Comparison of ENCODE assay signal across 17 mouse cellular contexts in the genomic region with DNA sequence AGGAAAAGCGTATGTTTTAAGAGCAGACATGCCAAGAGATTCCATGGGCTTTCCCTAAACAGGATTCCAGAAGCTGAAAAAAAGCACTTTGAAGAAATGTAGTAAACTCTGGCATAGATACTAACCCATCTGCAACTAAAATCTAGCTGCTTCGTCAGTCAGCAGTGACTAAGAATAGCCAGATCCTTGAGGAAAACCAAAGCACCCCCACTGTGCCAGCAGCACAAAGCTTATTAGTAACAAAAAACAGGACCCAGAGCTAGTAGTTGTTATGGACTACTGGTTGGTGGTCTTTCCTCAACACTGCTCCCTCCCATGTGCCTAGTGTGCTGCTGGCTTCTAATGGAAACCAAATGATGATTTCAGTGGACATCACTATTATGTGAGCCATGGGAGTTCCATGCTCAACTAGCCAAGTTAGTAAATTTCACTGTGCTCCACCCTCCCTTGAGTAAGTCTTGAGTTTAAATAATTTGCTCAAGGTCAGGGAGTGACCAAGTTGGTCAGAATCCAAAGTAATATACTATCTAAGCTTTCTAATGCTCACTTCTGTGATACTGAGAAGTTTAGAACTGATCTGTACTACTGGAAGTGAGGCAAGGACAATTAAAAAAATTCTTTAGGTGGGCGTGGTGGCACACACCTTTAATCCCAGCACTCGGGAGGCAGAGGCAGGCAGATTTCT. TPM values are rescaled to one million over a fixed set of nuclear protein-coding genes. Genes with fewer than 3 reads are reported as not detected.
DNase-seq lines count a peak whose midpoint lies in the region; ATAC-seq and TF ChIP-seq lines count a peak whose summit lies in the region.
"Had no signal": no experiment of that assay in that cellular context is flagged by ENCODE, and none has a peak within 500 bp of the region (broad histone marks: within the 10 kb centered on the region; RNA-seq: fewer than 3 reads in every experiment).

No protein-coding gene starts in this region.

- no peaks in the 10 kb centered on the region for H3K9me3 ChIP-seq in hindbrain, embryonic 15.5 days
- H3K9me3 ChIP-seq in hindbrain, embryonic 11.5 days (ENCODE audit: control insufficient read depth, low read length) = no peaks in the 10 kb centered on the region
- H3K9me3 ChIP-seq in liver, embryonic 15.5 days (replicated peaks) = no peaks in the 10 kb centered on the region
- H3K9me3 ChIP-seq in liver, embryonic 11.5 days (ENCODE audit: control insufficient read depth, low read length) = no peaks in the 10 kb centered on the region
- H3K9me3 ChIP-seq: embryonic facial prominence, embryonic 15.5 days; forebrain, embryonic 12.5 days; liver, embryonic 13.5 days had no signal

- peak in 1 of 2 experiments; percentile 59 for DNase-seq in cerebellum, adult 2 months
- no peak for DNase-seq in cerebellum, adult 11-12 months
- no peak for DNase-seq in hindbrain, embryonic 11.5 days (ENCODE audit: low spot score)
- no peak for DNase-seq in liver, embryonic 11.5 days (ENCODE audit: low spot score)
- no peak for DNase-seq in gastrocnemius, adult 8-10 months (ENCODE audit: low spot score in 2 of 2)
- DNase-seq: adrenal gland, adult 8-10 months; gastrocnemius, postnatal 10 days; layer of hippocampus, adult 9-11 months; liver, embryonic 13.5 days; lung, postnatal 14 days; right cerebral cortex, postnatal 14 days had no signal

- TF ChIP-seq POLR2A in cerebellum, adult 2 months (IDR thresholded peaks at IDR 0.05; ENCODE audit: borderline replicate concordance, insufficient read depth, low read length) = no peak
- TF ChIP-seq POLR2A in myocyte (IDR thresholded peaks at IDR 0.05; ENCODE audit: insufficient read length, low read depth) = no peak

- WGBS in cerebellum, adult 2 months = 53% methylated on average over 4 of the region's 4 CpGs
- 79% methylated on average over 4 of the region's 4 CpGs for WGBS in hindbrain, embryonic 15.5 days
- 90% methylated on average over 4 of the region's 4 CpGs for WGBS in hindbrain, embryonic 11.5 days
- 70% methylated on average over 4 of the region's 4 CpGs for WGBS in liver, embryonic 15.5 days (ENCODE audit: insufficient replicate concordance)
- WGBS in liver, embryonic 11.5 days = 86% methylated on average over 4 of the region's 4 CpGs

- no peaks in the 10 kb centered on the region for H3K27me3 ChIP-seq in cerebellum, adult 2 months (ENCODE audit: control insufficient read depth, insufficient read depth, low read length)
- no peaks in the 10 kb centered on the region for H3K27me3 ChIP-seq in hindbrain, embryonic 15.5 days
- no peaks in the 10 kb centered on the region for H3K27me3 ChIP-seq in hindbrain, embryonic 11.5 days (ENCODE audit: control insufficient read depth, insufficient read depth, low read length)
- H3K27me3 ChIP-seq in liver, embryonic 15.5 days = no peaks in the 10 kb centered on the region
- no peaks in the 10 kb centered on the region for H3K27me3 ChIP-seq in liver, embryonic 11.5 days (replicated peaks; ENCODE audit: control insufficient read depth, insufficient read depth, low read length)
- H3K27me3 ChIP-seq in myocyte (ENCODE audit: control insufficient read depth, insufficient read depth, insufficient read length) = no peaks in the 10 kb centered on the region
- H3K27me3 ChIP-seq: embryonic facial prominence, embryonic 15.5 days; forebrain, embryonic 12.5 days; liver, embryonic 13.5 days had no signal

- H3K79me2 ChIP-seq in myocyte (ENCODE audit: control insufficient read depth, insufficient read depth) = peaks cover 91% of the 10 kb centered on the region

- H3K36me3 ChIP-seq in hindbrain, embryonic 15.5 days = peaks cover 14% of the 10 kb centered on the region; the same call in 1 of the 2 replicates
- no peaks in the 10 kb centered on the region for H3K36me3 ChIP-seq in hindbrain, embryonic 11.5 days (ENCODE audit: control insufficient read depth, insufficient read depth, low read length)
- H3K36me3 ChIP-seq in liver, embryonic 15.5 days (replicated peaks) = peaks cover 37% of the 10 kb centered on the region
- peaks cover 11% of the 10 kb centered on the region for H3K36me3 ChIP-seq in liver, embryonic 11.5 days (ENCODE audit: control insufficient read depth, insufficient read depth, low read length)
- peaks cover 28% of the 10 kb centered on the region for H3K36me3 ChIP-seq in myocyte (ENCODE audit: control insufficient read depth, insufficient read depth)

- H3K4me2 ChIP-seq in hindbrain, embryonic 15.5 days = no peak overlapping the region
- H3K4me2 ChIP-seq in hindbrain, embryonic 11.5 days (replicated peaks; ENCODE audit: low read depth, low read length) = no peak overlapping the region
- H3K4me2 ChIP-seq in liver, embryonic 15.5 days = no peak overlapping the region
- no peak overlapping the region for H3K4me2 ChIP-seq in liver, embryonic 11.5 days
- peak overlapping the region; percentile 18 for H3K4me2 ChIP-seq in myocyte (ENCODE audit: low read depth)
- H3K4me2 ChIP-seq: embryonic facial prominence, embryonic 15.5 days; forebrain, embryonic 12.5 days; heart, embryonic 11.5 days; liver, embryonic 13.5 days had no signal

- no peak overlapping the region for H3K9ac ChIP-seq in hindbrain, embryonic 15.5 days
- no peak overlapping the region for H3K9ac ChIP-seq in hindbrain, embryonic 11.5 days (ENCODE audit: low read depth, low read length)
- H3K9ac ChIP-seq in liver, embryonic 15.5 days = no peak overlapping the region
- H3K9ac ChIP-seq in liver, embryonic 11.5 days (ENCODE audit: low read depth, low read length) = no peak overlapping the region
- H3K9ac ChIP-seq: embryonic facial prominence, embryonic 15.5 days; forebrain, embryonic 12.5 days; liver, embryonic 13.5 days had no signal

- peak overlapping the region; percentile 79; the same call in 1 of the 2 replicates for H3K27ac ChIP-seq in cerebellum, adult 2 months (ENCODE audit: insufficient read depth, low read length)
- 0 out of 2 replicates have a peak overlapping the region, but pooled peaks have one; percentile 30 for H3K27ac ChIP-seq in hindbrain, embryonic 15.5 days (replicated peaks)
- no peak overlapping the region for H3K27ac ChIP-seq in hindbrain, embryonic 11.5 days (ENCODE audit: low read depth, low read length)
- 0 out of 2 replicates have a peak overlapping the region, but pooled peaks have one; percentile 9 for H3K27ac ChIP-seq in liver, embryonic 15.5 days (replicated peaks)
- no peak overlapping the region for H3K27ac ChIP-seq in liver, embryonic 11.5 days (ENCODE audit: low read depth, low read length)
- H3K27ac ChIP-seq: embryonic facial prominence, embryonic 15.5 days had no signal

- ATAC-seq in hindbrain, embryonic 15.5 days (ENCODE audit: low FRiP score, low read depth) = no peak
- ATAC-seq in hindbrain, embryonic 11.5 days (ENCODE audit: low FRiP score) = no peak
- no peak for ATAC-seq in liver, embryonic 15.5 days (ENCODE audit: insufficient read depth)
- ATAC-seq in liver, embryonic 11.5 days (replicated peaks; ENCODE audit: low FRiP score) = no peak

- H3K4me3 ChIP-seq in cerebellum, adult 2 months (replicated peaks; ENCODE audit: insufficient read depth, low read depth, low read length) = no peak overlapping the region
- no peak overlapping the region for H3K4me3 ChIP-seq in hindbrain, embryonic 15.5 days
- H3K4me3 ChIP-seq in hindbrain, embryonic 11.5 days (ENCODE audit: low read depth, low read length) = no peak overlapping the region
- H3K4me3 ChIP-seq in liver, embryonic 15.5 days (replicated peaks) = no peak overlapping the region
- no peak overlapping the region for H3K4me3 ChIP-seq in liver, embryonic 11.5 days (ENCODE audit: low read depth, low read length)
- H3K4me3 ChIP-seq in myocyte = no peak overlapping the region
- H3K4me3 ChIP-seq: embryonic facial prominence, embryonic 15.5 days; forebrain, embryonic 12.5 days; liver, embryonic 13.5 days had no signal

- H3ac ChIP-seq in myocyte (ENCODE audit: control insufficient read depth, insufficient read length) = no peak overlapping the region

- TF ChIP-seq CTCF in cerebellum, adult 2 months (IDR thresholded peaks at IDR 0.05; ENCODE audit: borderline replicate concordance, insufficient read depth, low read depth, low read length) = no peak

- H3K4me1 ChIP-seq in cerebellum, adult 2 months (ENCODE audit: control insufficient read depth, insufficient read depth, low read length) = peaks cover 16% of the 10 kb centered on the region
- peaks cover 30% of the 10 kb centered on the region for H3K4me1 ChIP-seq in hindbrain, embryonic 15.5 days (replicated peaks)
- no peaks in the 10 kb centered on the region for H3K4me1 ChIP-seq in hindbrain, embryonic 11.5 days (replicated peaks; ENCODE audit: control insufficient read depth, insufficient read depth, low read length)
- peaks cover 18% of the 10 kb centered on the region; the same call in 1 of the 2 replicates for H3K4me1 ChIP-seq in liver, embryonic 15.5 days (replicated peaks)
- peaks cover 5% of the 10 kb centered on the region; the same call in 1 of the 2 replicates for H3K4me1 ChIP-seq in liver, embryonic 11.5 days (replicated peaks; ENCODE audit: control insufficient read depth, insufficient read depth, low read length)

RNA-seq across cellular contexts. Expression of gene Nkiras2, which starts 14.6 kb away (rescaled TPM):
- 27.5 and 27.6 TPM in 2 replicates for polyA plus RNA-seq in cerebellum, adult 2 months (2012; rRNA removed)
- polyA plus RNA-seq in hindbrain, embryonic 15.5 days (2015; fragmentation: Nextera tagmentation; extraction: Ambion mirVana) = 96.2 and 104 TPM in 2 replicates
- 108 and 109 TPM in 2 replicates for polyA plus RNA-seq in hindbrain, embryonic 11.5 days (2014; fragmentation: Nextera tagmentation; extraction: Ambion mirVana)
- polyA plus RNA-seq in liver, embryonic 15.5 days (2015; fragmentation: Nextera tagmentation; extraction: Ambion mirVana) = 18.8 and 19.2 TPM in 2 replicates
- polyA plus RNA-seq in liver, embryonic 11.5 days (2014; fragmentation: Nextera tagmentation; extraction: Ambion mirVana) = 35.4 and 36.5 TPM in 2 replicates
- polyA plus RNA-seq in myocyte (2012; fragmentation: generic; extraction: Trizol) = 130 TPM
- 10 to 100 TPM; 18.1 to 18.9 (median 18.6) TPM for total RNA-seq in gastrocnemius, adult 8-10 months (2022)

RNA-seq across cellular contexts. Expression of gene Dnajc7, which starts 15.5 kb away (rescaled TPM):
- 157 and 177 TPM in 2 replicates for polyA plus RNA-seq in cerebellum, adult 2 months (2012; rRNA removed)
- 278 and 296 TPM in 2 replicates for polyA plus RNA-seq in hindbrain, embryonic 15.5 days (2015; fragmentation: Nextera tagmentation; extraction: Ambion mirVana)
- polyA plus RNA-seq in hindbrain, embryonic 11.5 days (2014; fragmentation: Nextera tagmentation; extraction: Ambion mirVana) = 95.3 and 105 TPM in 2 replicates
- polyA plus RNA-seq in liver, embryonic 15.5 days (2015; fragmentation: Nextera tagmentation; extraction: Ambion mirVana) = 61.0 and 66.8 TPM in 2 replicates
- 70.6 and 70.8 TPM in 2 replicates for polyA plus RNA-seq in liver, embryonic 11.5 days (2014; fragmentation: Nextera tagmentation; extraction: Ambion mirVana)
- 113 TPM for polyA plus RNA-seq in myocyte (2012; fragmentation: generic; extraction: Trizol)
- 100 to 1,000 TPM in 2 of 4 experiments, 10 to 100 TPM in 2; 79.4 to 106 (median 95.5) TPM for total RNA-seq in gastrocnemius, adult 8-10 months (2022)

RNA-seq across cellular contexts. Expression of gene Cnp, which starts 29.8 kb away (rescaled TPM):
- polyA plus RNA-seq in cerebellum, adult 2 months (2012; rRNA removed) = 547 and 616 TPM in 2 replicates
- 60.1 and 61.3 TPM in 2 replicates for polyA plus RNA-seq in hindbrain, embryonic 15.5 days (2015; fragmentation: Nextera tagmentation; extraction: Ambion mirVana)
- polyA plus RNA-seq in hindbrain, embryonic 11.5 days (2014; fragmentation: Nextera tagmentation; extraction: Ambion mirVana) = 17.4 and 17.8 TPM in 2 replicates
- polyA plus RNA-seq in liver, embryonic 15.5 days (2015; fragmentation: Nextera tagmentation; extraction: Ambion mirVana) = 14.2 and 15.1 TPM in 2 replicates
- 19.4 and 19.7 TPM in 2 replicates for polyA plus RNA-seq in liver, embryonic 11.5 days (2014; fragmentation: Nextera tagmentation; extraction: Ambion mirVana)
- polyA plus RNA-seq in myocyte (2012; fragmentation: generic; extraction: Trizol) = 18.5 TPM
- total RNA-seq in gastrocnemius, adult 8-10 months (2022) = 1 to 10 TPM; 2.3 to 5.5 (median 4.2) TPM

RNA-seq across cellular contexts. Expression of gene Ttc25, which starts 59.1 kb away (rescaled TPM):
- polyA plus RNA-seq in cerebellum, adult 2 months (2012; rRNA removed) = 0.86 and 0.92 TPM in 2 replicates
- 2.6 and 2.7 TPM in 2 replicates for polyA plus RNA-seq in hindbrain, embryonic 15.5 days (2015; fragmentation: Nextera tagmentation; extraction: Ambion mirVana)
- 2.6 and 2.8 TPM in 2 replicates for polyA plus RNA-seq in hindbrain, embryonic 11.5 days (2014; fragmentation: Nextera tagmentation; extraction: Ambion mirVana)
- 0.07 and 0.14 TPM in 2 replicates for polyA plus RNA-seq in liver, embryonic 15.5 days (2015; fragmentation: Nextera tagmentation; extraction: Ambion mirVana)
- polyA plus RNA-seq in liver, embryonic 11.5 days (2014; fragmentation: Nextera tagmentation; extraction: Ambion mirVana) = 0.18 and 0.26 TPM in 2 replicates
- 0.71 TPM for polyA plus RNA-seq in myocyte (2012; fragmentation: generic; extraction: Trizol)
- under 1 TPM; 0.09 to 0.51 (median 0.24) TPM for total RNA-seq in gastrocnemius, adult 8-10 months (2022)

Comparison
In these comparisons a context has a peak if more than half of its experiments do, and no peak if none do; other contexts are left out.
1. H3K27ac ChIP-seq: peak in cerebellum, adult 2 months (single experiment), hindbrain, embryonic 15.5 days (single experiment) and liver, embryonic 15.5 days (single experiment); none in hindbrain, embryonic 11.5 days (single experiment) and liver, embryonic 11.5 days (single experiment).